Mouse (Mus musculus) CH12.LX (cell line): ENCODE measurements around the gene Myh6.

Experiments used
- CHD2 ChIP-seq: IDR thresholded peaks from 2 replicates; pipeline ENCODE4 v1.6.1; 2011; ENCODE audit warnings: low read length, improper control_type of control experiment
- CTCF ChIP-seq, 2 experiments: IDR thresholded peaks in 1 of 2; conservative IDR thresholded peaks in 1 of 2; 2 replicates each; pipeline ENCODE4 v1.5.1; 2011 to 2012; ENCODE audit warnings: low read depth in 2 of 2, low read length in 2 of 2, improper control_type of control experiment in 1 of 2, inconsistent platforms in 1 of 2, mild to moderate bottlenecking in 1 of 2, moderate library complexity in 1 of 2
- E2F4 ChIP-seq: IDR thresholded peaks from 2 replicates; pipeline ENCODE4 v1.6.1; 2011; ENCODE audit warnings: low read depth, low read length, improper control_type of control experiment; ENCODE audit not compliant: insufficient replicate concordance
- JUN ChIP-seq: IDR thresholded peaks from 2 replicates; pipeline ENCODE4 v1.6.1; 2011; ENCODE audit warnings: low read depth, mild to moderate bottlenecking, low read length, improper control_type of control experiment, moderate library complexity; ENCODE audit not compliant: insufficient read depth
- POLR2A ChIP-seq: IDR thresholded peaks from 2 replicates; pipeline ENCODE4 v1.6.1; 2011; ENCODE audit warnings: low read depth, mild to moderate bottlenecking, improper control_type of control experiment, low read length
- SMC3 ChIP-seq: IDR thresholded peaks from 2 replicates; pipeline ENCODE4 v1.6.1; 2011; ENCODE audit warnings: low read depth, low read length, improper control_type of control experiment

GRCm38 (mm10) chr14:54945975-54946704 is 20.6 kb downstream of the Myh6 start:
- TF ChIP-seq JUN = no peak
- no peak for TF ChIP-seq POLR2A
- no peak for TF ChIP-seq E2F4
- no peak for TF ChIP-seq CHD2
- no peak for TF ChIP-seq CTCF (conservative IDR thresholded peaks at IDR 0.05 in 1 of 2, IDR thresholded peaks at IDR 0.05 in 1 of 2; ENCODE audit: low read depth in 2 of 2, low read length in 2 of 2)
- TF ChIP-seq SMC3 = no peak
